Mouse (Mus musculus) forebrain, embryonic 12.5 days (tissue): ENCODE measurements around the gene Cdh20. TPM values are rescaled to one million over a fixed set of nuclear protein-coding genes. Genes with fewer than 3 reads are reported as not detected.

ENCODE experiments used
- ATAC-seq: fragments of 200-750 bp; cut with Nextera tagmentation; 2 replicates; pipeline ENCODE4 v1.8.0; 2017; ENCODE audit warnings: moderate TSS enrichment; ENCODE audit not compliant: low FRiP score
- H3K27ac ChIP-seq: fragments of 300-500 bp; sonication (generic); 2 replicates; pipeline ENCODE4 v1.5.1; 2016; ENCODE audit warnings: mild to moderate bottlenecking
- H3K27me3 ChIP-seq: fragments of 300-500 bp; sonication (generic); 2 replicates; pipeline ENCODE4 v1.6.1; 2016; ENCODE audit warnings: mild to moderate bottlenecking
- H3K36me3 ChIP-seq: fragments of 300-500 bp; sonication (generic); replicated peaks from 2 replicates; pipeline ENCODE4 v1.6.1; 2016; ENCODE audit warnings: mild to moderate bottlenecking
- H3K4me1 ChIP-seq: fragments of 300-500 bp; sonication (generic); 2 replicates; pipeline ENCODE4 v1.6.1; 2016
- H3K4me2 ChIP-seq: fragments of 300-500 bp; sonication (generic); 2 replicates; pipeline ENCODE4 v1.6.1; 2016; ENCODE audit warnings: mild to moderate bottlenecking, moderate library complexity
- H3K4me3 ChIP-seq: fragments of 300-500 bp; sonication (generic); replicated peaks from 2 replicates; pipeline ENCODE4 v1.5.1; 2016; ENCODE audit warnings: mild to moderate bottlenecking
- H3K9ac ChIP-seq: fragments of 300-500 bp; sonication (generic); 2 replicates; pipeline ENCODE4 v1.6.1; 2016; ENCODE audit warnings: mild to moderate bottlenecking
- H3K9me3 ChIP-seq: fragments of 300-500 bp; sonication (generic); 2 replicates; pipeline ENCODE4 v1.6.1; 2016
- WGBS: fragments of 180-500 bp; shearing (Covaris S2); methylation state at CpG from one replicate; pipeline ENCODE4 v1.1.7; 2016; 5-methylcytosine and 5-hydroxymethylcytosine counted together
- polyA plus RNA-seq: library from polyadenylated mRNA; unstranded; fragments of >200 nt; fragmentation: Nextera tagmentation; extraction: Ambion mirVana; gene quantifications from 2 replicates; pipeline ENCODE4 v1.2.1, GENCODE M21; 2016

Gene Cdh20
- polyA plus RNA-seq, 1 experiment from 2014 or later: 0.78 TPM

- Histone ChIP-seq H3K4me2 (no peak overlapping the region), H3K4me1 (no peaks in the 10 kb centered on the region), H3K9ac (no peak overlapping the region), H3K9me3 (no peaks in the 10 kb centered on the region), H3K27me3 (no peaks in the 10 kb centered on the region), H3K27ac (no peak overlapping the region), H3K4me3 (no peak overlapping the region), H3K36me3 (no peaks in the 10 kb centered on the region)
- ATAC-seq: no peak
- WGBS: 79% methylated on average over 2 of the region's 2 CpGs
These were observed 49.2 kb downstream of the Cdh20 start for GRCm38 (mm10) chr1:104817510-104817909.

GRCm38 (mm10) chr1:104828106-104828505 lies 59.8 kb downstream of the Cdh20 start:
- no peaks in the 10 kb centered on the region for H3K4me1 ChIP-seq
- WGBS: 87% methylated on average over 2 of the region's 2 CpGs
- no peak overlapping the region for H3K4me3 ChIP-seq
- H3K36me3 ChIP-seq: no peaks in the 10 kb centered on the region
- H3K27ac ChIP-seq: no peak overlapping the region
- no peaks in the 10 kb centered on the region for H3K27me3 ChIP-seq
- no peak overlapping the region for H3K4me2 ChIP-seq
- no peak overlapping the region for H3K9ac ChIP-seq
- ATAC-seq: no peak
- no peaks in the 10 kb centered on the region for H3K9me3 ChIP-seq

- H3K36me3 ChIP-seq: no peaks in the 10 kb centered on the region
- H3K4me3 ChIP-seq: no peak overlapping the region
- H3K4me2 ChIP-seq: no peak overlapping the region
- H3K4me1 ChIP-seq: peaks cover 12% of the 10 kb centered on the region
- no peaks in the 10 kb centered on the region for H3K27me3 ChIP-seq
- WGBS: 24% methylated on average over 4 of the region's 4 CpGs
- peak; percentile 84; the same call in 1 of the 2 replicates for ATAC-seq
- H3K9ac ChIP-seq: no peak overlapping the region
- no peaks in the 10 kb centered on the region for H3K9me3 ChIP-seq
- no peak overlapping the region for H3K27ac ChIP-seq
These were observed 70.0 kb downstream of the Cdh20 start for GRCm38 (mm10) chr1:104838206-104838915.

GRCm38 (mm10) chr1:104839051-104839450 lies 70.7 kb downstream of the Cdh20 start:
- H3K4me1 ChIP-seq: peaks cover 12% of the 10 kb centered on the region
- no peak for ATAC-seq
- no peak overlapping the region for H3K27ac ChIP-seq
- no peaks in the 10 kb centered on the region for H3K36me3 ChIP-seq
- no peak overlapping the region for H3K4me3 ChIP-seq
- H3K4me2 ChIP-seq: no peak overlapping the region
- no peaks in the 10 kb centered on the region for H3K9me3 ChIP-seq
- H3K27me3 ChIP-seq: no peaks in the 10 kb centered on the region
- no peak overlapping the region for H3K9ac ChIP-seq

- Histone ChIP-seq H3K36me3 (no peaks in the 10 kb centered on the region), H3K4me1 (peaks cover 10% of the 10 kb centered on the region), H3K27ac (no peak overlapping the region), H3K9me3 (no peaks in the 10 kb centered on the region), H3K4me3 (no peak overlapping the region), H3K4me2 (no peak overlapping the region), H3K9ac (no peak overlapping the region), H3K27me3 (no peaks in the 10 kb centered on the region)
- ATAC-seq: no peak
- WGBS: 8% methylated on average over 2 of the region's 2 CpGs
These were observed 80.1 kb downstream of the Cdh20 start for GRCm38 (mm10) chr1:104848256-104848919.

GRCm38 (mm10) chr1:104848920-104849272 lies 80.6 kb downstream of the Cdh20 start:
- Histone ChIP-seq H3K27me3 (no peaks in the 10 kb centered on the region), H3K27ac (no peak overlapping the region), H3K9me3 (no peaks in the 10 kb centered on the region), H3K4me1 (peaks cover 10% of the 10 kb centered on the region), H3K9ac (no peak overlapping the region), H3K4me3 (no peak overlapping the region), H3K36me3 (no peaks in the 10 kb centered on the region), H3K4me2 (no peak overlapping the region)
- WGBS: 16% methylated on average over 4 of the region's 4 CpGs
- no peak for ATAC-seq

GRCm38 (mm10) chr1:104877384-104877783 lies 109.1 kb downstream of the Cdh20 start:
- WGBS: 79% methylated on average over 1 of the region's 1 CpGs
- Histone ChIP-seq H3K4me3 (no peak overlapping the region), H3K4me2 (no peak overlapping the region), H3K27ac (no peak overlapping the region), H3K4me1 (no peaks in the 10 kb centered on the region), H3K9me3 (no peaks in the 10 kb centered on the region), H3K36me3 (no peaks in the 10 kb centered on the region), H3K9ac (no peak overlapping the region), H3K27me3 (no peaks in the 10 kb centered on the region)
- ATAC-seq: no peak

GRCm38 (mm10) chr1:104901815-104902214 lies 133.5 kb downstream of the Cdh20 start:
- no peaks in the 10 kb centered on the region for H3K36me3 ChIP-seq
- H3K27me3 ChIP-seq: no peaks in the 10 kb centered on the region
- no peaks in the 10 kb centered on the region; the same call in 1 of the 2 replicates for H3K4me1 ChIP-seq
- no peak overlapping the region for H3K4me2 ChIP-seq
- no peak overlapping the region for H3K27ac ChIP-seq
- no peak overlapping the region for H3K4me3 ChIP-seq
- no peak overlapping the region for H3K9ac ChIP-seq
- H3K9me3 ChIP-seq: no peaks in the 10 kb centered on the region
- ATAC-seq: no peak

- H3K9ac ChIP-seq: no peak overlapping the region
- no peaks in the 10 kb centered on the region for H3K27me3 ChIP-seq
- whole genome bisulfite sequencing: 63% methylated on average over 5 of the region's 5 CpGs
These were observed 135.1 kb downstream of the Cdh20 start for GRCm38 (mm10) chr1:104903409-104903808.

GRCm38 (mm10) chr1:104912407-104912806 lies 144.1 kb downstream of the Cdh20 start:
- WGBS: 54% methylated on average over 3 of the region's 3 CpGs
- H3K27ac ChIP-seq: no peak overlapping the region

More at GRCm38 (mm10) chr1:104903409-104903808, 135.1 kb downstream of the Cdh20 start:
- ATAC-seq: no peak
- Histone ChIP-seq H3K9me3 (no peaks in the 10 kb centered on the region), H3K4me3 (no peak overlapping the region), H3K27ac (no peak overlapping the region), H3K4me1 (no peaks in the 10 kb centered on the region; the same call in 1 of the 2 replicates), H3K36me3 (no peaks in the 10 kb centered on the region), H3K4me2 (no peak overlapping the region)

GRCm38 (mm10) chr1:104916507-104916906 lies 148.2 kb downstream of the Cdh20 start:
- WGBS: 32% methylated on average over 2 of the region's 2 CpGs
- no peaks in the 10 kb centered on the region for H3K36me3 ChIP-seq
- H3K27me3 ChIP-seq: no peaks in the 10 kb centered on the region; the same call in 1 of the 2 replicates
- ATAC-seq: no peak
- H3K4me1 ChIP-seq: peaks cover 9% of the 10 kb centered on the region; the same call in 1 of the 2 replicates
- no peak overlapping the region for H3K9ac ChIP-seq
- H3K9me3 ChIP-seq: no peaks in the 10 kb centered on the region
- H3K4me3 ChIP-seq: no peak overlapping the region
- no peak overlapping the region for H3K4me2 ChIP-seq
- H3K27ac ChIP-seq: no peak overlapping the region

More at GRCm38 (mm10) chr1:104912407-104912806, 144.1 kb downstream of the Cdh20 start:
- peaks cover 7% of the 10 kb centered on the region; the same call in 1 of the 2 replicates for H3K4me1 ChIP-seq
- no peak overlapping the region for H3K9ac ChIP-seq
- H3K36me3 ChIP-seq: no peaks in the 10 kb centered on the region
- ATAC-seq: no peak
- no peaks in the 10 kb centered on the region; the same call in 1 of the 2 replicates for H3K27me3 ChIP-seq
- H3K4me2 ChIP-seq: no peak overlapping the region
- H3K9me3 ChIP-seq: no peaks in the 10 kb centered on the region
- H3K4me3 ChIP-seq: no peak overlapping the region

- no peak overlapping the region for H3K4me3 ChIP-seq
- no peak overlapping the region for H3K27ac ChIP-seq
- 17% methylated on average over 1 of the region's 1 CpGs for WGBS
- no peaks in the 10 kb centered on the region for H3K9me3 ChIP-seq
- H3K4me2 ChIP-seq: no peak overlapping the region
- no peaks in the 10 kb centered on the region for H3K36me3 ChIP-seq
- H3K4me1 ChIP-seq: peaks cover 6% of the 10 kb centered on the region; the same call in 1 of the 2 replicates
- H3K9ac ChIP-seq: no peak overlapping the region
- peak; percentile 62; the same call in 1 of the 2 replicates for ATAC-seq
- no peaks in the 10 kb centered on the region; the same call in 1 of the 2 replicates for H3K27me3 ChIP-seq
These were observed 149.0 kb downstream of the Cdh20 start for GRCm38 (mm10) chr1:104917307-104917836.
